Mouse (Mus musculus): ENCODE measurements around the gene Prex1. TPM values are rescaled to one million over a fixed set of nuclear protein-coding genes. Genes with fewer than 3 reads are reported as not detected.
A peak's percentile ranks its signal among the peaks of the same experiment; 100 is the strongest.
"Not testable (repeated sequence)": the region's sequence is repeated elsewhere in the genome, so short reads cannot be mapped to it uniquely, and the experiment has no call there.

The Prex1 gene
- total RNA-seq, 2 experiments from 2014 or later = 13.4 to 29.4 TPM

GRCm38 (mm10) chr2:166536896-166537295 is 176.7 kb downstream of the Prex1 start:
- ATAC-seq (replicated peaks; ENCODE audit: poor library complexity, severe bottlenecking) = peak; percentile 52; the same call in 1 of the 2 replicates

- ATAC-seq (replicated peaks; ENCODE audit: poor library complexity, severe bottlenecking) = no peak
Measured at GRCm38 (mm10) chr2:166535519-166535918, 178.1 kb downstream of the Prex1 start.

- no peak for ATAC-seq (replicated peaks; ENCODE audit: poor library complexity, severe bottlenecking)
Measured at GRCm38 (mm10) chr2:166526204-166526603, 187.4 kb downstream of the Prex1 start.

- ATAC-seq (replicated peaks; ENCODE audit: poor library complexity, severe bottlenecking) = no peak
Measured at GRCm38 (mm10) chr2:166523156-166523890, 190.3 kb downstream of the Prex1 start.

GRCm38 (mm10) chr2:166522612-166523120 is 191.0 kb downstream of the Prex1 start:
- no peak for ATAC-seq (replicated peaks; ENCODE audit: poor library complexity, severe bottlenecking)

GRCm38 (mm10) chr2:166521878-166522611 is 191.6 kb downstream of the Prex1 start:
- no peak for ATAC-seq (replicated peaks; ENCODE audit: poor library complexity, severe bottlenecking)

GRCm38 (mm10) chr2:166521461-166521860 is 192.2 kb downstream of the Prex1 start:
- ATAC-seq (replicated peaks; ENCODE audit: poor library complexity, severe bottlenecking) = no peak

- no peak for ATAC-seq (replicated peaks; ENCODE audit: poor library complexity, severe bottlenecking)
Measured at GRCm38 (mm10) chr2:166520536-166520935, 193.1 kb downstream of the Prex1 start.

- not testable (repeated sequence) for ATAC-seq (replicated peaks; ENCODE audit: poor library complexity, severe bottlenecking)
Measured at GRCm38 (mm10) chr2:166517392-166518174, 196.0 kb downstream of the Prex1 start.

- no peak for ATAC-seq (replicated peaks; ENCODE audit: poor library complexity, severe bottlenecking)
Measured at GRCm38 (mm10) chr2:166516818-166517353, 196.7 kb downstream of the Prex1 start.

Other genes starting within 250 kb of the Prex1 start
- 2.1 and 4.5 TPM in 2 replicates for gene Trp53rkb, start 78.7 kb upstream of the Prex1 start, total RNA-seq (2014; fragmentation: Nextera tagmentation)
- gene Trp53rkb, start 78.7 kb upstream of the Prex1 start, total RNA-seq (2017) = 2.2 and 5.3 TPM in 2 replicates
- gene Arfgef2, start 91.8 kb upstream of the Prex1 start, total RNA-seq (2014; fragmentation: Nextera tagmentation) = 14.2 and 20.5 TPM in 2 replicates
- 15.3 and 24.7 TPM in 2 replicates for gene Arfgef2, start 91.8 kb upstream of the Prex1 start, total RNA-seq (2017)
- gene Cse1l, start 192.2 kb upstream of the Prex1 start, total RNA-seq (2014; fragmentation: Nextera tagmentation) = 107 and 128 TPM in 2 replicates
- gene Cse1l, start 192.2 kb upstream of the Prex1 start, total RNA-seq (2017) = 156 and 159 TPM in 2 replicates

Data from granulocyte monocyte progenitor cell, adult 5-6 weeks (primary cell).